Comparison of ENCODE assay signal across 8 mouse cellular contexts in genomic region chr15:81693967-81694881, GRCm38 (mm10). TPM values are rescaled to one million over a fixed set of nuclear protein-coding genes. Genes with fewer than 3 reads are reported as not detected.
A peak's percentile ranks its signal among the peaks of the same experiment; 100 is the strongest.
DNase-seq lines count a peak whose midpoint lies in the region; ATAC-seq lines count a peak whose summit lies in the region.

No protein-coding gene starts in this region.

- H3K27me3 ChIP-seq in embryonic facial prominence, embryonic 13.5 days: peaks cover 58% of the 10 kb centered on the region

- peak; percentile 79 for DNase-seq in layer of hippocampus, adult 11-12 months (ENCODE audit: low spot score)
- DNase-seq in layer of hippocampus, adult 9-10 months (ENCODE audit: low spot score): no peak
- DNase-seq in heart, adult 9 months (ENCODE audit: low spot score in 2 of 2): peak; percentile 79 to 80
- peak; percentile 87 for DNase-seq in kidney, adult 9 months
- peak; percentile 81 for DNase-seq in liver
- peak; percentile 83 to 86 for DNase-seq in spleen, postnatal 36 days (ENCODE audit: low spot score in 2 of 2)

- no peaks in the 10 kb centered on the region for H3K36me3 ChIP-seq in embryonic facial prominence, embryonic 13.5 days

- H3K9ac ChIP-seq in embryonic facial prominence, embryonic 13.5 days: peak overlapping the region; percentile 81

- H3K4me2 ChIP-seq in embryonic facial prominence, embryonic 13.5 days: peak overlapping the region; percentile 98

- WGBS in embryonic facial prominence, embryonic 13.5 days: under 1% methylated on average over 95 of the region's 107 CpGs

- H3K27ac ChIP-seq in embryonic facial prominence, embryonic 13.5 days: no peak overlapping the region

- peaks cover 22% of the 10 kb centered on the region for H3K4me1 ChIP-seq in embryonic facial prominence, embryonic 13.5 days

- ATAC-seq in embryonic facial prominence, embryonic 13.5 days (ENCODE audit: insufficient number of reproducible peaks, insufficient read depth, low FRiP score, low TSS enrichment, low read depth): peak; percentile 56
- peak; percentile 72 for ATAC-seq in monocyte, adult 5-6 weeks (replicated peaks; ENCODE audit: insufficient number of reproducible peaks, low FRiP score, low TSS enrichment, poor library complexity, severe bottlenecking)

- peak overlapping the region; percentile 66 for H3K4me3 ChIP-seq in embryonic facial prominence, embryonic 13.5 days

- H3K9me3 ChIP-seq in embryonic facial prominence, embryonic 13.5 days: no peaks in the 10 kb centered on the region

RNA-seq across cellular contexts. Expression of gene Chadl, which starts 2.9 kb away (rescaled TPM):
- 10.3 and 10.4 TPM in 2 replicates for polyA plus RNA-seq in embryonic facial prominence, embryonic 13.5 days (2015; fragmentation: Nextera tagmentation; extraction: Ambion mirVana)
- 0.29 TPM in 1 of 3 replicates, not detected in the others for total RNA-seq in monocyte, adult 5-6 weeks (2017)

RNA-seq across cellular contexts. Expression of gene L3mbtl2, which starts 30.5 kb away (rescaled TPM):
- polyA plus RNA-seq in embryonic facial prominence, embryonic 13.5 days (2015; fragmentation: Nextera tagmentation; extraction: Ambion mirVana): 20.1 and 20.7 TPM in 2 replicates
- total RNA-seq in monocyte, adult 5-6 weeks (2017): 13.0 to 31.2 TPM (median 13.7 TPM) in 3 replicates

RNA-seq across cellular contexts. Expression of gene Zc3h7b, which starts 50.6 kb away (rescaled TPM):
- 35.4 and 45.7 TPM in 2 replicates for polyA plus RNA-seq in embryonic facial prominence, embryonic 13.5 days (2015; fragmentation: Nextera tagmentation; extraction: Ambion mirVana)
- 6.6 to 14.2 TPM (median 7.1 TPM) in 3 replicates for total RNA-seq in monocyte, adult 5-6 weeks (2017)

RNA-seq across cellular contexts. Expression of gene Rangap1, which starts 51.1 kb away (rescaled TPM):
- 103 and 116 TPM in 2 replicates for polyA plus RNA-seq in embryonic facial prominence, embryonic 13.5 days (2015; fragmentation: Nextera tagmentation; extraction: Ambion mirVana)
- total RNA-seq in monocyte, adult 5-6 weeks (2017): 37.6 to 62.3 TPM (median 38.3 TPM) in 3 replicates
